Mouse (Mus musculus) colon, adult 2 months (tissue): Measurements from ENCODE around the gene Scgb1b18. TPM values are rescaled to one million over a fixed set of nuclear protein-coding genes. Genes with fewer than 3 reads are reported as not detected.

Experiments used
- polyA plus RNA-seq: library from polyadenylated mRNA; depleted of rRNA; stranded (reverse); fragments of >200 nt; gene quantifications from 2 replicates; pipeline ENCODE4 v1.2.3, GENCODE M21; 2012; rRNA removed

The Scgb1b18 gene
- not detected in 2 replicates for polyA plus RNA-seq

GRCm38 (mm10) chr7:33185268-33185667, at the start of gene Scgb1b18:
Gene Scgb1b18 (plus strand): TSS chr7:33185568.

GRCm38 (mm10) chr7:33173764-33174163, 11.6 kb upstream of the Scgb1b18 start, which contains the start of gene Scgb2b18:
Gene Scgb2b18 (minus strand): TSS chr7:33173864.

Other genes with a start within 250 kb of the Scgb1b18 start
- gene Scgb2b17, start 129.0 kb upstream of the Scgb1b18 start, polyA plus RNA-seq, result not detected in 2 replicates
- gene Scgb1b17, start 122.1 kb upstream of the Scgb1b18 start, polyA plus RNA-seq, result not detected in 2 replicates
- not detected in 2 replicates for gene Scgb2b18, start 11.7 kb upstream of the Scgb1b18 start, polyA plus RNA-seq
- gene Scgb2b19, start 94.8 kb downstream of the Scgb1b18 start, polyA plus RNA-seq, result not detected in 2 replicates
- not detected in 2 replicates for gene Scgb1b19, start 101.7 kb downstream of the Scgb1b18 start, polyA plus RNA-seq
- not detected in 2 replicates for gene Scgb2b20, start 180.8 kb downstream of the Scgb1b18 start, polyA plus RNA-seq
- not detected in 2 replicates for gene Scgb1b20, start 187.7 kb downstream of the Scgb1b18 start, polyA plus RNA-seq